Mouse (Mus musculus): ENCODE data around the gene Slit3. TPM values are rescaled to one million over a fixed set of nuclear protein-coding genes. Genes with fewer than 3 reads are reported as not detected.

Slit3 gene
- total and polyA plus RNA-seq, 3 experiments = 0.76 TPM; not detected in 2

- H3K9me3 ChIP-seq (replicated peaks) = peaks cover 77% of the 10 kb centered on the region
- no peak for TF ChIP-seq GATA2 (IDR thresholded peaks at IDR 0.05; ENCODE audit: borderline replicate concordance, low read depth, low read length)
- TF ChIP-seq GATA1 (IDR thresholded peaks at IDR 0.05; ENCODE audit: borderline replicate concordance, low read length) = no peak
- no peak for TF ChIP-seq POLR2AphosphoS5 (IDR thresholded peaks at IDR 0.05; ENCODE audit: insufficient replicate concordance, low read depth, low read length)
- no peak for TF ChIP-seq TAL1 (conservative IDR thresholded peaks at IDR 0.05; ENCODE audit: low read depth, low read length)
- TF ChIP-seq CTCF (IDR thresholded peaks at IDR 0.05; ENCODE audit: low read depth, low read length) = no peak
- H3K27me3 ChIP-seq (ENCODE audit: insufficient read depth, low read length) = no peaks in the 10 kb centered on the region
- no peak overlapping the region for H3K4me3 ChIP-seq (ENCODE audit: low read depth, low read length)
- H3K4me1 ChIP-seq (ENCODE audit: insufficient read depth, low read depth, low read length) = no peaks in the 10 kb centered on the region
- H3K36me3 ChIP-seq (replicated peaks) = no peaks in the 10 kb centered on the region
- DNase-seq (ENCODE audit: low spot score) (no peak), ATAC-seq (ENCODE audit: extremely low read depth, insufficient number of reproducible peaks, low FRiP score, poor library complexity, severe bottlenecking) (no peak)
These were observed 155.0 kb downstream of the Slit3 start for GRCm38 (mm10) chr11:35276001-35276400.

- no peaks in the 10 kb centered on the region for H3K4me1 ChIP-seq (ENCODE audit: insufficient read depth, low read depth, low read length)
- no peak for DNase-seq (ENCODE audit: low spot score)
- TF ChIP-seq GATA1 (IDR thresholded peaks at IDR 0.05; ENCODE audit: borderline replicate concordance, low read length) = no peak
- TF ChIP-seq TAL1 (conservative IDR thresholded peaks at IDR 0.05; ENCODE audit: low read depth, low read length) = no peak
- TF ChIP-seq CTCF (IDR thresholded peaks at IDR 0.05; ENCODE audit: low read depth, low read length) = no peak
- TF ChIP-seq POLR2AphosphoS5 (IDR thresholded peaks at IDR 0.05; ENCODE audit: insufficient replicate concordance, low read depth, low read length) = no peak
- no peak for TF ChIP-seq GATA2 (IDR thresholded peaks at IDR 0.05; ENCODE audit: borderline replicate concordance, low read depth, low read length)
- ATAC-seq (ENCODE audit: extremely low read depth, insufficient number of reproducible peaks, low FRiP score, poor library complexity, severe bottlenecking) = no peak
- H3K36me3 ChIP-seq (replicated peaks) = no peaks in the 10 kb centered on the region
- peaks cover 85% of the 10 kb centered on the region for H3K9me3 ChIP-seq (replicated peaks)
- no peak overlapping the region for H3K4me3 ChIP-seq (ENCODE audit: low read depth, low read length)
- no peaks in the 10 kb centered on the region for H3K27me3 ChIP-seq (ENCODE audit: insufficient read depth, low read length)
These were observed 157.2 kb downstream of the Slit3 start for GRCm38 (mm10) chr11:35278128-35278769.

- no peak for TF ChIP-seq TAL1 (conservative IDR thresholded peaks at IDR 0.05; ENCODE audit: low read depth, low read length)
- no peak for TF ChIP-seq CTCF (IDR thresholded peaks at IDR 0.05; ENCODE audit: low read depth, low read length)
- no peak for TF ChIP-seq POLR2AphosphoS5 (IDR thresholded peaks at IDR 0.05; ENCODE audit: insufficient replicate concordance, low read depth, low read length)
- TF ChIP-seq GATA2 (IDR thresholded peaks at IDR 0.05; ENCODE audit: borderline replicate concordance, low read depth, low read length) = no peak
- TF ChIP-seq GATA1 (IDR thresholded peaks at IDR 0.05; ENCODE audit: borderline replicate concordance, low read length) = no peak
- Histone ChIP-seq H3K4me1 (ENCODE audit: insufficient read depth, low read depth, low read length) (no peaks in the 10 kb centered on the region), H3K9me3 (replicated peaks) (peaks cover 82% of the 10 kb centered on the region), H3K36me3 (replicated peaks) (no peaks in the 10 kb centered on the region), H3K27me3 (ENCODE audit: insufficient read depth, low read length) (no peaks in the 10 kb centered on the region), H3K4me3 (ENCODE audit: low read depth, low read length) (no peak overlapping the region)
- no peak for DNase-seq (ENCODE audit: low spot score)
- ATAC-seq (ENCODE audit: extremely low read depth, insufficient number of reproducible peaks, low FRiP score, poor library complexity, severe bottlenecking) = no peak
These were observed 159.8 kb downstream of the Slit3 start for GRCm38 (mm10) chr11:35280826-35281225.

- no peak for DNase-seq (ENCODE audit: low spot score)
- no peak for TF ChIP-seq POLR2AphosphoS5 (IDR thresholded peaks at IDR 0.05; ENCODE audit: insufficient replicate concordance, low read depth, low read length)
- TF ChIP-seq GATA1 (IDR thresholded peaks at IDR 0.05; ENCODE audit: borderline replicate concordance, low read length) = no peak
- TF ChIP-seq TAL1 (conservative IDR thresholded peaks at IDR 0.05; ENCODE audit: low read depth, low read length) = no peak
- no peak for TF ChIP-seq GATA2 (IDR thresholded peaks at IDR 0.05; ENCODE audit: borderline replicate concordance, low read depth, low read length)
- TF ChIP-seq CTCF (IDR thresholded peaks at IDR 0.05; ENCODE audit: low read depth, low read length) = no peak
- peaks cover 79% of the 10 kb centered on the region for H3K9me3 ChIP-seq (replicated peaks)
- H3K4me3 ChIP-seq (ENCODE audit: low read depth, low read length) = no peak overlapping the region
- no peaks in the 10 kb centered on the region for H3K36me3 ChIP-seq (replicated peaks)
- H3K27me3 ChIP-seq (ENCODE audit: insufficient read depth, low read length) = no peaks in the 10 kb centered on the region
- H3K4me1 ChIP-seq (ENCODE audit: insufficient read depth, low read depth, low read length) = no peaks in the 10 kb centered on the region
- ATAC-seq (ENCODE audit: extremely low read depth, insufficient number of reproducible peaks, low FRiP score, poor library complexity, severe bottlenecking) = no peak
These were observed 161.1 kb downstream of the Slit3 start for GRCm38 (mm10) chr11:35282001-35282632.

- DNase-seq (ENCODE audit: low spot score) (no peak), ATAC-seq (ENCODE audit: extremely low read depth, insufficient number of reproducible peaks, low FRiP score, poor library complexity, severe bottlenecking) (no peak)
- Histone ChIP-seq H3K36me3 (replicated peaks) (no peaks in the 10 kb centered on the region), H3K4me3 (ENCODE audit: low read depth, low read length) (peak overlapping the region; percentile 17; the same call in 1 of the 2 replicates), H3K27me3 (ENCODE audit: insufficient read depth, low read length) (no peaks in the 10 kb centered on the region), H3K9me3 (replicated peaks) (peaks cover 76% of the 10 kb centered on the region), H3K4me1 (ENCODE audit: insufficient read depth, low read depth, low read length) (no peaks in the 10 kb centered on the region)
- no peak for TF ChIP-seq TAL1 (conservative IDR thresholded peaks at IDR 0.05; ENCODE audit: low read depth, low read length)
- TF ChIP-seq GATA2 (IDR thresholded peaks at IDR 0.05; ENCODE audit: borderline replicate concordance, low read depth, low read length) = no peak
- no peak for TF ChIP-seq GATA1 (IDR thresholded peaks at IDR 0.05; ENCODE audit: borderline replicate concordance, low read length)
- no peak for TF ChIP-seq CTCF (IDR thresholded peaks at IDR 0.05; ENCODE audit: low read depth, low read length)
- no peak for TF ChIP-seq POLR2AphosphoS5 (IDR thresholded peaks at IDR 0.05; ENCODE audit: insufficient replicate concordance, low read depth, low read length)
These were observed 162.0 kb downstream of the Slit3 start for GRCm38 (mm10) chr11:35282825-35283571.

- Histone ChIP-seq H3K4me1 (ENCODE audit: insufficient read depth, low read depth, low read length) (no peaks in the 10 kb centered on the region), H3K27me3 (ENCODE audit: insufficient read depth, low read length) (no peaks in the 10 kb centered on the region), H3K4me3 (ENCODE audit: low read depth, low read length) (no peak overlapping the region), H3K36me3 (replicated peaks) (no peaks in the 10 kb centered on the region), H3K9me3 (replicated peaks) (peaks cover 76% of the 10 kb centered on the region)
- TF ChIP-seq POLR2AphosphoS5 (IDR thresholded peaks at IDR 0.05; ENCODE audit: insufficient replicate concordance, low read depth, low read length) = no peak
- no peak for TF ChIP-seq TAL1 (conservative IDR thresholded peaks at IDR 0.05; ENCODE audit: low read depth, low read length)
- TF ChIP-seq GATA1 (IDR thresholded peaks at IDR 0.05; ENCODE audit: borderline replicate concordance, low read length) = no peak
- no peak for TF ChIP-seq GATA2 (IDR thresholded peaks at IDR 0.05; ENCODE audit: borderline replicate concordance, low read depth, low read length)
- TF ChIP-seq CTCF (IDR thresholded peaks at IDR 0.05; ENCODE audit: low read depth, low read length) = no peak
- DNase-seq (ENCODE audit: low spot score) = no peak
- no peak for ATAC-seq (ENCODE audit: extremely low read depth, insufficient number of reproducible peaks, low FRiP score, poor library complexity, severe bottlenecking)
These were observed 162.7 kb downstream of the Slit3 start for GRCm38 (mm10) chr11:35283767-35284166.

Data from G1E (cell line).